Mouse (Mus musculus) kidney, postnatal 36 days (tissue): Measurements from ENCODE around the gene C1ql4.

Source experiments
- DNase-seq, 2 experiments: peaks; one replicate each; pipeline ENCODE4 v3.0.0; 2021 to 2022; ENCODE audit warnings: mixed read lengths in 2 of 2

Gene C1ql4

DNA sequence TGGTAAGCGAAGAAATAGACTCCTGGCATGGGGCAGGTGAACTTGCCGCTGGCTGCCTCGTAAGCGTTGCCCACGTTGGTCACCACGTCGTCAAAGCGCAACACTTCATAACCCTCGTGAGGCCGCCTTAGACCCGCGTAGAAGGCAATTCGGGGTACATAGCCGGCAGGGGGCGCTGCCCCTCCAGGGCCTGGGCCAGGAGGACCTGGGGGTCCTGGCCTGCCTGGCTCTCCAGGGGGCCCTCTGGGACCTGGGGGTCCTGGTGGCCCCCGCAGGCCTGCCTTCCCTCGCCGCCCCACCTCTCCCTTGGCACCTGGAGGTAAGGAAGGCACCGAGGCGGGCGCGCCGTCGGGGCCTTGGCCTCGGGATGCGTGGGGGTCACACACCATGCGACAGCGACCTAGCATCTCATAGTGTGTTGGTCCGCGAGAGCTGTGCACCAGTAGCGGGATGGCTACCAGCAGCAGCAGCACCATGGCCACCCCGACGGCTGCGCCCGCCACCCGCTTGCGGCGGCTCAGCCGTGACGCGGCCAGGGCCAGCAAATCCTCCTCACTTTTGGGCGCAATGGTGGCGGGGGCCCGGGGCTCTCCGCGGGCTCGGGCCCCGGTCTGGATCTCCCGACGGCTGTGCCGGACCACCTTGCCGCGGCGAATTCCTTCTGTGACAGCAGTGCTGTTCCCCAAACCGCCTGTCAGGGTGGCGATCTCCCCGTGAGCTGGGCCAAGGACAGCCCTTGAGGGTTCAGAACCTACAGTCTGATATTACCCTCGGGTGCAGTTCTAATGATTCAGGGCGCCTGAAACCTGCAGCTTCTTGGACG lies at the start of gene C1ql4:
Gene C1ql4 (minus strand): TSS at position 565 of the 823 bp plus-strand sequence.
- DNase-seq: peak in 1 of 2 experiments; percentile 71

DNA sequence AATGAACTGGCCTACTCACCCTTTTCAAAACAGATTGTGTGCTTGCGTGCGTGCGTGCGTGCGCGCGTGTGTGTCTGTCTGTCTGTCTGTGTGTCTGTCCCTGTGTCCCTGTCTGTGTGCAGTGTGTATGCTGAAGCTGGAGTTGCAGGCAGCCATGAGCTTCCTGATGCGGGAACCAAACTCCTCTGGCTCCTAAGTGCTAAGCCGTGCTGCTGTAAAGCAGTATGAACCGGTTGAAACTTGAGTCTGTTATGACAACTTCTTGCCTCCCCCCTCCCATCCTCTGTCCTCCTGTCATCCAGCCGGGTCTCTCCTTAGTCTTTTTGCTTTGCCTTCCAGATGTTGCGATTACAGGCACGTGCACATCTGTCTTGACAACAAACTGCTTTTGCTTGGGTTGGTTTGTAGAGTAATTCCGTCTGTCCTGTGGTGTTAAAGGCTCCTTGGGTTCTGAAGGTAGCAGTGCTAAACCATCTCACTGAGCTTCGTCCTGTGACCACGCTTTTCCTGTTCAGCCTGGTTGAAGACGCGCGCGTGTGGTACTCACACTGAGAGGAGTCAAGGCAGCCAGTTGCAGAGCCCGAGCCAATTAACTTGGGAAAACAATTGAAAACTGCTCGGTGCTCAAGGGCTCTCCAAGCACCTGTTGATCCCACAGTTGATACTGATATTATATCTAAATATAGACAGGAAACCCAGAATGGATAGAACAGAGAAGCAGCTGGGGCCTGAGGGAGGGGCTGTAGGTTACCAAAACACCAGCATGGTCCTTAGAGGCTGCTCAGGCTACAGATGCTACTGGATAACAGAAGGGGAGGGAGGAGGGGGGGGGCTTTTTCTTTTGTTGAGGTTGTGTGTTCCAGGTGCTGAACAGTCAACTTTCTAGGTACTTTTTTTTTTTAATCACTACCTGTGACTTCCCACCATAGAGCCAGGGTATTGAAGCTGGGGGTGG lies 42.6 kb upstream of the C1ql4 start:
- DNase-seq: no peak

DNA sequence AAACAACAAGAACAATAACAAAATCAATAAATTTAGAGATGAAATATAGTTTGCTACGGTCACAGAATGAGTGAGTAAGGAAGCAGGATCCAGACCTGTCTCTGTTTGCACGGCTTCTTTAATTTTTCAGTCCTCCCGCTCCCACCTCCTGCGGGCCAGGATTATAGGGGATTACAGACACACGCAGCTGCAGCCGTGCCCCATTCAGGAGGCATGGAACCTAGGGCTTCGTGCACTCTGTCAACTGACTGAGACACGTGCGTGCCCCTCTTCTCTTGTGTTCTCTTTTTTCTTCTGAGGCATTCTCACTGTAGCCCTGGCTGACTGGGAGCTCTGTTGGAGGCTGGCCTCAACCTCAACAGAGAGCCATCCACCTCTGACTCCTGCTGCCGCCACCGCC lies 41.8 kb upstream of the C1ql4 start:
- DNase-seq: no peak

DNA sequence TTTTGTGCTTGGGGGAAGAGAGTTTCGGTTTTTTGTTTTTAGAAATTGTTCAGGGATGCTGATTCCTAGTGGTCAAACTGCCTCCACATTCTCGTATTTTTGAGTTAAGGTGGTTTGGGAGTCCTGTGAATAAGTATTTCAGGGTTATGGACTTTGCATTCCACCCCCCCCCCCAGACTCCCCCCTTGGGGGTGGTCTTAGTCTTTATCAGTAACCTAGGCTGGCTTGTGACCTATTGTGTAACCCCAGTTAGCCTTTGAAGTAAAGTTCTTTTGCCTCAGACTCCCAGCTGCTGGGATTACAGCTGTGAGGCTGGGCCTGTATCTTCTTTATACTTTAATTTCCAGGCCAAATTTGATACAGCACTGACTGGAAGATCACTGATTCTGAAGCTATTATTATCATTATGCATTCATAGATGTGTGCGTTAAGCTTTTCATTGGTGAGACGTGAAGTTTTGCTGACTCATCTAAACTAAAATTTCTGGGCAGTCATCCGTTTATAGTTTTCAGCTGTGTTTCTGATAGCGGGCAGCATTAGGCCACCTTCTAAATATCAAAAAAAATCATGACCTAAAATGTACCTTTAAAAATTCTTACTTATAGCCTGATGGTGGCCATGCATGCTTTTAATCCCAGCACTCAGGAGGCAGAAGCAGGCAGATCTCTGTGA lies 40.4 kb upstream of the C1ql4 start:
- DNase-seq: no peak

DNA sequence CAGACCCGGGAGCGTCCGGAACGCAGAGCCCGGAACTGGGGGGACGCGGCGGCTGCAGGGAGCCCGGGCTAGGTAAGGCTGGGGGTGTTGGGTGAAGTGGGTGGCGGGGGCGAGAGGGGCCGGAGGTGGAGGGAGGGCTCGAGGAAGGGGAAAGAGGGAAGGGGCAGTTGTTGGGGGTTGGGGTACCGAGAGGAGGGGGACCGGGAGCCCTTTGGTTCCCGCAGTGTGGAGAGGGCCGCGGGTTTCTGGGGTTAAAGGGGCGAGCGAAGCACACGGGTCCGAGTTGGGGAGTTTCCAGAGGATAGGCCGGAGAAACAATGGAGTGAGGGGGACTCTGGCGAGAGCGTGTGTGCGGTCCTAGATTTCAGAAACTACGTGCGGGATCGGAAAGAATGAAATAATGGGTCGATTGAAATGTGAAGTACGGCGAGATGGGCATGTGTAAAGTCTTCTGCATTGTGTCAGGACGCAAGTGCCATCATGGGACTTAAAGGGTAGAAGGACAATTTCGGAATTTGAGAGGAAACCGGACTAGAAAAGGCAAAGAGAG lies 39.3 kb upstream of the C1ql4 start:
- DNase-seq: no peak

DNA sequence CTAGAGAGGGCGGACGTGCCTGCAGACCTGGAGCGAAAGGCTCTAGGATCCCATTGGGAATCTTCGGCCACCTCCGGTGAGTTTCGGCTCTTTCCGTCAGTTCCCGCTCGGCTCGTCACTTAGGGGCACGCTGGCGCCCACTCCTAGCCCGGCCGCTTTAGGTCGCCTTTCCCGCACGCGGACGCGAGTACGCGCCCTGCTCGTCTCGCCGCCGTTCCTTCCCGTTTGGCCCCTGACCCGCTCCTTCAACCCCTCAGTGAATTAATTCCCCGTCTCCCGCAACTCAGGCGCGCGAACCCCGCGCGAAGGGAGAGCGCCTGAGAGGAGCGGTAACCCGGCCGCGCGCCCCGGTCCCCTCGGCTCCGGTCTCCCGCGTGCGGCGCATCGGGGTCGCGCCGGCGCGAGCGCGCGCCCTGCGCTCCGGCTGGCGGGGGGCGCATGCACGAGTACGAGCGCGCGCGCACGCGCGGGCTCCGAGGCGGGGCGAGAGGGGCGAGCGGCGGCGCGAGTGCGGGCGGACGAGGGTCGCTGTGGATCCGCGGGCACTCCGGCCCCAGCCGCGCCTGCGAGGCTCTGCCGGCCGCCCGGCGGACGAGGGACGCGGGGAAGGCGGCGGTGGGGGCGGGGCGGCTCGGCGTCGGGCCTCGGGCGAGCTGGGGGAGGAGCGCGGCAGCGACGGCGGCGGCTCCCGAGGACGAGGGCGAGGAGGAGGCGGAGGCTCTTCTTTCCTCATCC lies 38.6 kb upstream of the C1ql4 start:
- DNase-seq: peak; percentile 90 to 96

DNA sequence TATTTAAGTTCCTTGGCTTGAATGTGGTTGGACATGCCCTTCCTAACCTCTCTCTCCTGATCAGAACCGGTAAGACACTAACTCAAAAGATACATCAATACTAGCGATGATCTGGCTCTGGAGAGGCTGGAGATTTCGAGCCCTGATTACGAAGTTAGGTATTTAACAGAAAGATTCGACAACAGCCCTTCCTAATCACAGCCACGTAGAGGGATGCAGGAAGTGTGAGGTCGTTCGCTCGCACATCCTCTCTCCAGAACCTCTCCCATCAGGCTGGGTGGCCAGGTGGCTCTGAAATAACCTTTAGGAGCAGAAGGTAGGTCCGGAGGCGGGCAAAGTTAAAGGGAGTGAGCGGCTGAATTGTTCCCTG lies 38.1 kb upstream of the C1ql4 start, which contains the start of gene Spats2:
Gene Spats2 (plus strand): TSS at position 206 of the 370 bp plus-strand sequence.
- DNase-seq: no peak

DNA sequence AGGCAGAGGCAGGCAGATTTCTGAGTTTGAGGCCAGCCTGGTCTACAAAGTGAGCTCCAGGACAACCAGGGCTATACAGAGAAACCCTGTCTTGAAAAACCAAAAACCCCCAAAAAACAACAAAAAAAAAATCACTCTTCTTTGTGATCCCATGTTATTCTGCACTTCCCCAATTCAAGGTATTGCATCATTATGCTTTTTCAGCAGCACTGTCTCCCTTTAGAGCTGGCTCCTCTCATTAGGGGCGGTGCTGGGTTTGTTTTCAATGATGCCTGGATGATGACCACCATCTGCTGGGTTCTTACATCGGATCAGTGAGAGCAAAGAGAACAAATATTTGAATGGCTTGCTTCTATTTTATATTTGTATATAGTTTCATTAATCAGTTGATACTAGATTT lies 35.0 kb upstream of the C1ql4 start:
- DNase-seq: no peak

DNA sequence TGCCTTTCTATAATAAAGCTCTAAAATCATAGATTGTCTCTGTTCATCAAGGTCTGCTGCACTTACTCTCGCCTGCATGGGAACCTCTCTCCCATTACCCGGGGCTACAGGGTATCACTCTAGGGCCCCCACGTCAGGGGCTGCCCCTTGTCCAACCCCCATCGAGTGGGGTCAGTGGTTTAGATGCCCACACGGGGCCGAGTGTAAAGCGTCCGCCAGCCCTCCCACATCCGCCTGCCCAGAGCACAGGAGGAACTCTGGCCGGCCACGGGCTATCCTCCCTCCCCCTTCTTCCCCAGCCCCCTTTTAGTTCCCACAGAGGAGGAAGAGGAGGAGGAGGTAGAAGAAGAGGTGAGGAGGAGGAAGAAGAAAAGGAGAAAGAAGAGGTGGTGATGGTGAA lies 33.2 kb upstream of the C1ql4 start:
- no peak for DNase-seq

DNA sequence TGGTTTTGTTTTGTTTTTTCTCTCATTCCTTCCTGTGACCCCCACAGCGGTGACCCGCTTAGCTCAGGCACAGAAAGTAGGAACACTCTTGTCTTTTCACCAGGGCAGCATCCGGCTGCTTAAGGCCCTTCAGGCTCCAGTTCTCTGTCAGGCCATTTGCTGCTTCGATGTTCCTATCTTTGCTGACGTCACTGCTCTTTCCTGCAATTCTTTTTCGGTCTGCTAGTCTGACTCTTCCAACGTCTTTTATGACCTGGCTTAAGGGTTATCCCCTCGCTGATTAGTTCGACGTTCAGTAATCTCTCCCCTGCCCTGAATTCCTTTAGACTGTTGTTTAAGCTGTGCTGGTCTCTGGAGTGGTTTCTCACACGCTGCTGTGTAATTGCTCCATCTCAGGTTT lies 28.9 kb upstream of the C1ql4 start:
- peak; percentile 19 to 49 for DNase-seq

DNA sequence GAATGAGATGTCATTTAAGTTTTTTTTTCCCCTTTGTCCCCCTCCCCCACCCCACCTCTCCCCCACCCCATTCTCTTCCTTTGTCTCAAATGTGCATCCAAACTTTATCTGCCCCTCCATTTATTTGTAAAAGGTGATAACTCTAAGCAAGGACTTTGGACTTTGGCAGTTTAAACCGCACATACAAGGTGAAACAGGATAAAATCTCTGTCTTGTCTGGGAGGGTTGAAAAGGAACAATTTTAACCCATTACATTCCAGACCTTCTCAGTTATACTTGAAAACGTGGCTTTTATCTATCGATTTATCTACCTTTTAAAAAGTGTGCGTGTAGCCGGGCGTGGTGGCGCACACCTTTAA lies 27.4 kb upstream of the C1ql4 start:
- no peak for DNase-seq

DNA sequence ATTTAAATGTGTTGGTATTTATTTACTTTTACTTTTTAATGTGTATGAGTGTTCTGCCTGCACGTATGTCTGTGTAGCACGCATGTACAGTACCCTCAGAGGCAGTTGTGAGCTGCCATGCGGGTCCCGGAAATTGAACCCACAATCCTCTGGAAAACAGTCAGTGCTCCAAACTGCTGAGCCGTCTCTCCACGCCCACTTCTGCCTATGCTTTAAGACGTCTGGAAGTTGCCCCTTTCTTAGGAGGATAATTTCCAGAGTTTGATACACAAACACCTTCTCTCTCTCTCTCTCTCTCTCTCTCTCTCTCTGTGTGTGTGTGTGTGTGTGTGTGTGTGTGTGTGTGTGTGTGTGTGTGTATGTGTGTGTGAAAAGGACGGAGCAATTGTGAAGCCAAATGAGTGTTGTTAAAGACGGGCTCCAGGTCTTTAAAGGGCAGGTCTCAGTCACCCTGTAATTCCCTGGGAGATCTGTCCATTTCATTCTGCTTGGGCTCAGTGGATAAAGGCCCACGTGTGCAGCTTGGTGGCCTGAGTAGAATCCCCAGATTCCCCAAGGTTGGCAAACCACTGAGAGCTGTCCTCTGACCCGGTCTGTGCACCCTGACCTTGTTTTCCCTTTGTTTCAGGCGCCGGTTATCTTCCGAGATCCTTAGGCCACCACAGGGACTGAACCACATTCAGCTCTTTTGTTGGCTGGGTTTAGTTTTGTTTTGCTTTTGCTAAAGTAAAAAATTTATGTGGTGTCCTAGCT lies 26.9 kb upstream of the C1ql4 start:
- peak in 1 of 2 experiments; percentile 18 for DNase-seq

DNA sequence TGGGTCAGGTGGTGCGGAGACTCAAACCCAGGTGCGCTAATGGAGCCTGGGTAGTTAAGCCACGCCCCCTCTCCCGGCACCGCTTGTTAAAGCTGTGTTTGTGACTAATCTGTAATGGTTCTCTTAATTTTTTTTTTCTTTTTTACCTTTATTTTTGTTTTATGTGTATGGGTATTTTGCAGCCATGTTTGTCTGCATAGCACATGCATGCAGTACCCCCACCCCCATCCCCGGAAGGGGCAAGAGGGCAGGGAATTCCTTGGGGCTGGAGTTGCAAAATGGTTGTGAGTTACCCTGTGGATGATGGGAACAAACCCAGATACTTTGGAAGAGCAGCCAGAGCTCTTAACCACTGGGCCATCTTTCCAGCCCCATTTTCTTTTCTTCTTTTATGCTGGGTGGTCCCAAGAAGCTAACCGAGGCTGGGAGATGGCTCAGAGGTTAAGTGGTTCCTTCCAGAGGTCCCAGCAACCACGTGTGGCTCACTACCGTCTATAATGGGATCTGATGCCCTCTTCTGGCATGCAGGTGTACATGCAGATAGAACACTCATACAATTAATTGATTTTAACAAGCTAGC lies 25.9 kb upstream of the C1ql4 start:
- DNase-seq: peak in 1 of 2 experiments; percentile 57

DNA sequence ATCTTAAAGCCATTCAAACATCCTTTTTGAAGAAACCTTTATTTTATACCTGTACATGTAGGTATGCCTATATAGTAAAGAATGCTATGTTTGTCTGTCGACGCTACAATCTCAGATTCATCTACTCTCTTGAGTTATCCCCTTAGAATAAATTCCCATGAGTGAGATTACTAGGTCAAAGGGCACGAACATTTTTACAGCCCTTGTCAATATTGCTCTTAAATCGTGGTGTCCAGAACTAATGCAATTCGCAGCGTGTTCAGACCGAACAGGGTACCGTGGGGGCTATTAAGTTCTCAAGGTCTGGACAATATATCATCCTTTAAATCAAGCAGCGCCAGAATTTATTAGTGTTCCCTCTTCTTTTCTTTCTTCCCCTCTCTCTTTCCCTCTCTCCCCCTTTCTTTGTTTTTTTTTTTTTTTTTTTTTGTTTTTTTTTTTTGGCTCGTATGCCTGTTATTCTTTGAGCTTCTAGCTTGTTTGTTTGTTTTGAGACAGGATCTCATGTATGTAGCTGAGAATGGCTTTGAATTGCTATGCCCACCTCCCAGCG lies 25.3 kb upstream of the C1ql4 start:
- DNase-seq: no peak

DNA sequence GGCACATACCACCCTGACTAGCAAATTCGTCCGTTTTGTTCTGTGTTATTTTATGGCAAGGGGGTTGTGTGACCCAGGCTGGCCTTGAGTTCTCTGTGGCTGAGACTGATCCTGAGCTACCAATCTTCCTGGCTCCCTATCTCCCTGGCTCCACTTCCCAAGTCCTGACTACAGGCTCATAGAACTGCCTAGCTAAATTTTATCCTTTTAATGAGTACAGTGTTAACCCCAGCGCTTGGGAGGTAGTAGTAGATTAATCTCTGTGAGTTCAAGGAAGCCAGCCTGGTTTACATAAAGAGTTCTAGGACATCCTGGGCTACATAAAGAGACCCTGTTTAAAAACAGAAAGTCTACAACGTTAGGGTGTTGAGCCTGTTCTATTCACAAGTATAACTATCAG lies 24.2 kb upstream of the C1ql4 start:
- no peak for DNase-seq

DNA sequence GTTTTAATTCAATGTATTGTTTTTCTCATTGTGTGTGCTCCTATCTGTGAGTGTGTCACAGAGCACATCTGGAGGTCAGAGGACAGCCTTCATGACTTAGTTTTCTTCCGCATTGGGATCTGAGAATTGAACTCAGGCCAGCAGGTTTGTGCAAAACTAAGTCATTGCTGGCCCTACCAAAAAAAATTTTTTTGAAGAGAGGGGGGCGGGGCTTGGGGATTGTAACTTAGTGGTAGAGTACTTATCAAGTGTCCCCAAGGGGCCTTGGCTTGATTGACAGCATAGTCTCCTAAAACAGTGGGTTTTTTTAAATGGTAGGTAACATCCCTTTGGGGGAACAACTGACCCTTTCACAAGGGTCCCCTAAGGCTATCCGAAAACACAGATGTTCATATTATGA lies 23.5 kb upstream of the C1ql4 start:
- no peak for DNase-seq

DNA sequence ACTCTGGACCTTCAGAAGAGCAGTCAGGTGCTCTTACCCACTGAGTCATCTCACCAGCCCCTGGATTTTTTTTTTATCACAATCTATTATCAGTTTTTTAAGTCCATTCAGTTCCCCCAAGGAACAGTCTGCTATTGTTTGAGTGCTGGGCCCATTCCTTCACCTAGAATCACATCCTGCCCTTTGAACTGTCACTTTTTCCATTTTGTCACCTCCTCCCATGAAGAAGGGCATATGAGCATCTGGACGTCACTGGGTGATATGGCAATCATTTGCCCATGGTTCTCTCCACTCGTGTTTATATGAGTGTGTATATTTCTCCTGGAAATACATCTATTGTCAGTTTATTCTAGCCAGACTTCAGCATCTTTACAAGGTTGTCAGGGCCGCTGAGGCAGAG lies 20.2 kb upstream of the C1ql4 start:
- no peak for DNase-seq

DNA sequence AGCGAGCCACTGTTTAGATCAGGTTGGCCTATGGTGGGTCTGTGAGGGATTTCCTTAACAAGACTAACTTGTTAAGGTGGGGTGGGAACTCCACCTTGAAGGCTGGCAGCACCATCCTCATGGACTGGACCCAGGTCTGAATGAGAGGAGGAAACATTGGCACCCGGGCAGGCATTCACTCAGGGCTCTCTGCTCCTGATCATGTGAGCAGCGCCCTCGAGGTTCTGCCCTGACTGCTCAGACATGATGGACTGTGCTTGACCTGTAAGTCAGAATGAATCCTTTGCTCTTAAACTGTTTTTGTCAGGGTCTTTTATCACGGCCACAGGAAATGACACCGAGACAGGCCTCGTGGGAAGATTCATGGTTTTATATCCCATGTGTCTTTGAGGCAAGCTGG lies 17.6 kb upstream of the C1ql4 start:
- DNase-seq: peak in 1 of 2 experiments; percentile 57

DNA sequence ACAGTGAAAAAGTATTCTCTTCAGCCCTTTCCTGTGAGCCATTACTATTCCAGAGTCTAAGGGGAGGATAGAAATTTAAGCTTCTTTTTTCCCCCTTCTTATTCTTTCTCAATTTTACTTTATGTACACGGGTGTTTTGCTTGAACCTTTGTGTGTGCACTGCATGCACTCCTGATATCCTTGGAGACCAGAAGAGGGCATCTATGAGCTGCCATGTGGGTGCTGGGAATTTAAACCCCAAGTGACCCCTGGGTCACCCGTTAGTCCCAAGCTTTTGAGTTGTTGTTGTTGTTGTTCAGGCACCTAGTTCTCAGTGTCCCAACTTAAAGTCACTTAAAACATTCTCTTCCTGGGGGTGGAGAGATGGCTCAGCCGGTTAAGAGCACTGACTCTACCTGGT lies 12.4 kb upstream of the C1ql4 start:
- DNase-seq: peak in 1 of 2 experiments; percentile 34

DNA sequence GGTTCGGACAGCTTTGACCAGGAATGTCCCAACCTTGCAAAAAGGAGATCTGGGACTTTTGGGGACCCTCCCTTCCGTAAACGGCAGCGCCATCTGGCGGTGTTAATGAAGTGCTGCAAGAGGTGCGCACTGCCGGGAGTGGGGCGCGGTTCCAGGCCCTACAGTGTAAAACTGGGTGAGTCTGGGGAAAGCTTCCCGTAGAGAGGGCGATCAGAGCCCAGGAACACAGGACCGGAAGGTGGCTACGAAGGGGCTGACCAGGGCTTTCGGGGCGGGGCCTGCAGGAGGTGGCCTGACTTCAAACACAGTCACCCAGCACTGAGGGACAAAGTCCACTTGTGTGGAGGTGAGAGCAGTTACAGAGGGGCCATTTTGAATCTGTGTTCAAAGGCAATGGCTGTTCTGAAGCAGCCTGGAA lies 11.5 kb upstream of the C1ql4 start:
- DNase-seq: peak; percentile 92 to 93

DNA sequence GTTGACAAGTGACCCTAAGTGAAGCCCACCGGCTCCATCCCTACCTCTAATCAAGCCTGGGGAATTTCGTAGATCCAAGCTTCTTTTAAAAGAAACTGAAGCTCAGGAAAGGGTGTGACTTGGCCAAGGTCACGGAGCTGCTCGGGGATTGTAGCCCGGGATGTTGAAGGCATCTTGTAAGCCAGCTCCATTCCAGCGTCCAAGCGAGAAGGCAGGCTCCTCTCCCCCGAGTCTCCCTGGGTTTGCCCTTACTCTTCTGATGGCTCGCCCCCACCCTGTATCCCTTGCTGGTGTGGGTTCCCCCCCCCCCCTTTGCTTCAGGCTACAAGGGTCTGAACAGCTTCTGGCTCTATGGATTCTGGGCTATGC lies 10.9 kb upstream of the C1ql4 start:
- DNase-seq: peak in 1 of 2 experiments; percentile 33
